In genomic region chrX:169303945-169304344, GRCm38 (mm10) we compare ENCODE assay signal across 9 mouse cellular contexts. TPM values are rescaled to one million over a fixed set of nuclear protein-coding genes. Genes with fewer than 3 reads are reported as not detected.
DNase-seq lines count a peak whose midpoint lies in the region; ATAC-seq and TF ChIP-seq lines count a peak whose summit lies in the region.
"Had no signal": no experiment of that assay in that cellular context is flagged by ENCODE, and none has a peak within 500 bp of the region (broad histone marks: within the 10 kb centered on the region; RNA-seq: fewer than 3 reads in every experiment).

No protein-coding gene starts in this region.

- H3K4me1 ChIP-seq in hindbrain, embryonic 10.5 days (replicated peaks) = no peaks in the 10 kb centered on the region
- H3K4me1 ChIP-seq in hindbrain, embryonic 13.5 days (replicated peaks) = no peaks in the 10 kb centered on the region
- H3K4me1 ChIP-seq: embryonic facial prominence, embryonic 13.5 days had no signal

- peak; percentile 6 for DNase-seq in hindbrain, embryonic 10.5 days (ENCODE audit: low spot score)
- DNase-seq in urinary bladder, postnatal 14 days (ENCODE audit: low spot score) = peak; percentile 15
- DNase-seq in urinary bladder, adult 18-20 months (ENCODE audit: low spot score in 2 of 2) = no peak
- peak; percentile 61 for DNase-seq in c-Kit-positive CD71-positive TER-119-positive erythroid progenitor cells, embryonic 14.5 days (ENCODE audit: low spot score)
- DNase-seq in left cerebral cortex, adult 2 months (ENCODE audit: extremely low spot score in 1 of 2, low spot score in 2 of 2) = no peak
- peak; percentile 71 for DNase-seq in retina, postnatal 1 day
- no peak for DNase-seq in ovary, adult 18-20 months (ENCODE audit: low spot score)

- H3K36me3 ChIP-seq in hindbrain, embryonic 10.5 days = 0 out of 2 replicates have a peak, but pooled peaks cover 6% of the 10 kb centered on the region
- no peaks in the 10 kb centered on the region for H3K36me3 ChIP-seq in hindbrain, embryonic 13.5 days
- H3K36me3 ChIP-seq: embryonic facial prominence, embryonic 13.5 days had no signal

- no peak overlapping the region for H3K4me2 ChIP-seq in hindbrain, embryonic 13.5 days
- H3K4me2 ChIP-seq: embryonic facial prominence, embryonic 13.5 days had no signal

- H3K27me3 ChIP-seq in hindbrain, embryonic 10.5 days (ENCODE audit: insufficient read depth, poor library complexity, severe bottlenecking) = peaks cover 5% of the 10 kb centered on the region
- 0 out of 2 replicates have a peak, but pooled peaks cover 3% of the 10 kb centered on the region for H3K27me3 ChIP-seq in hindbrain, embryonic 13.5 days

- H3K4me3 ChIP-seq in hindbrain, embryonic 10.5 days = no peak overlapping the region
- H3K4me3 ChIP-seq in hindbrain, embryonic 13.5 days = no peak overlapping the region
- no peak overlapping the region for H3K4me3 ChIP-seq in left cerebral cortex, adult 2 months
- H3K4me3 ChIP-seq: embryonic facial prominence, embryonic 13.5 days had no signal

- intact Hi-C loops in left cerebral cortex, adult 2 months (cut with DNase I) = no loop called here

- no peak overlapping the region for H3K27ac ChIP-seq in hindbrain, embryonic 10.5 days
- no peak overlapping the region for H3K27ac ChIP-seq in hindbrain, embryonic 13.5 days
- H3K27ac ChIP-seq in left cerebral cortex, adult 2 months = no peak overlapping the region
- H3K27ac ChIP-seq: embryonic facial prominence, embryonic 13.5 days had no signal

- no peaks in the 10 kb centered on the region for H3K9me3 ChIP-seq in hindbrain, embryonic 10.5 days
- no peaks in the 10 kb centered on the region for H3K9me3 ChIP-seq in hindbrain, embryonic 13.5 days
- H3K9me3 ChIP-seq: embryonic facial prominence, embryonic 13.5 days had no signal

- no peak for ATAC-seq in hindbrain, embryonic 13.5 days (ENCODE audit: low FRiP score)

- WGBS in hindbrain, embryonic 10.5 days = 44% methylated on average over 3 of the region's 3 CpGs
- 39% methylated on average over 3 of the region's 3 CpGs for WGBS in hindbrain, embryonic 13.5 days

- TF ChIP-seq CTCF in left cerebral cortex, adult 2 months (IDR thresholded peaks at IDR 0.05) = peak; percentile 59

- H3K9ac ChIP-seq in hindbrain, embryonic 13.5 days = no peak overlapping the region
- H3K9ac ChIP-seq: embryonic facial prominence, embryonic 13.5 days had no signal

RNA-seq across cellular contexts. Expression of gene Hccs, which starts 16.2 kb away (rescaled TPM):
- polyA plus RNA-seq in hindbrain, embryonic 10.5 days (2016; fragmentation: Nextera tagmentation; extraction: Ambion mirVana) = 38.6 and 38.8 TPM in 2 replicates
- polyA plus RNA-seq in hindbrain, embryonic 13.5 days (2015; fragmentation: Nextera tagmentation; extraction: Ambion mirVana) = 36.3 and 38.4 TPM in 2 replicates
- 10 to 100 TPM; 24.0 to 24.4 TPM for total RNA-seq in left cerebral cortex, adult 2 months (2021)

Comparison
In these comparisons a context has a peak if more than half of its experiments do, and no peak if none do; other contexts are left out.
1. DNase-seq: peak in hindbrain, embryonic 10.5 days (single experiment), urinary bladder, postnatal 14 days (single experiment), c-Kit-positive CD71-positive TER-119-positive erythroid progenitor cells, embryonic 14.5 days (single experiment) and retina, postnatal 1 day (single experiment); none in urinary bladder, adult 18-20 months (0 of 2), left cerebral cortex, adult 2 months (0 of 2) and ovary, adult 18-20 months (single experiment).